ENCODE assay signal across 24 mouse cellular contexts in the genomic region with DNA sequence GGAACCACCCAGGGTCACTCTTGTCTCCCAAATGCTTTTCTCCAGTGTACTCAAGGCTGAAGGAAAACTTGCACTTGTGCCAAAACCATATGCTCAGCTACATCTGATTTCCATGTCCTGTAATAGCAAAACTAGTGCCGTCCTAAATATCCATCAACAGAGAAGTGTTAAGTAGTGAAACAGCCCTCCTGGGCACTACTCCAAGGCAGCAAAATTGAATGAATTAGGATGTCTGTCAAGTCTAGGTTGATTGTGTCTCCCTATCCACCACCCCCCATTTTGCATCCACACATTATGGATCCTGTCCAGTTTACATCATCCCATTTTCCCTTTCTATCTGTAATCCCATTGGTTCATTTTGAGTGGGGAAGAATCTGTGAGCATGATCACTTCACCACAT. TPM values are rescaled to one million over a fixed set of nuclear protein-coding genes. Genes with fewer than 3 reads are reported as not detected.
"Had no signal": no experiment of that assay in that cellular context is flagged by ENCODE, and none has a peak within 500 bp of the region (broad histone marks: within the 10 kb centered on the region; RNA-seq: fewer than 3 reads in every experiment).

No protein-coding gene starts in this region.

- ATAC-seq: liver, embryonic 12.5 days had no signal

- H3K4me1 ChIP-seq: limb, embryonic 13.5 days; liver, embryonic 12.5 days; liver, embryonic 15.5 days; lung, embryonic 15.5 days; midbrain, embryonic 12.5 days; neural tube, embryonic 12.5 days; neural tube, embryonic 15.5 days; stomach, embryonic 15.5 days had no signal

- H3K9me3 ChIP-seq: limb, embryonic 10.5 days; limb, embryonic 13.5 days; liver, embryonic 12.5 days; liver, embryonic 15.5 days; lung, embryonic 15.5 days; neural tube, embryonic 15.5 days; stomach, embryonic 15.5 days had no signal

- H3K9ac ChIP-seq: limb, embryonic 13.5 days; liver, embryonic 12.5 days; liver, embryonic 15.5 days; lung, embryonic 15.5 days; midbrain, embryonic 12.5 days; neural tube, embryonic 12.5 days; neural tube, embryonic 15.5 days; stomach, embryonic 15.5 days had no signal

- H3K36me3 ChIP-seq: limb, embryonic 10.5 days; limb, embryonic 13.5 days; liver, embryonic 12.5 days; liver, embryonic 15.5 days; lung, embryonic 15.5 days; midbrain, embryonic 12.5 days; neural tube, embryonic 12.5 days; neural tube, embryonic 15.5 days; stomach, embryonic 15.5 days had no signal

- H3K4me3 ChIP-seq: layer of hippocampus, adult 2 months; limb, embryonic 10.5 days; limb, embryonic 13.5 days; liver, embryonic 12.5 days; liver, embryonic 15.5 days; lung, embryonic 15.5 days; midbrain, embryonic 12.5 days; neural tube, embryonic 12.5 days; neural tube, embryonic 15.5 days; stomach, embryonic 15.5 days had no signal

- H3K27ac ChIP-seq: kidney, postnatal 0 days; layer of hippocampus, adult 2 months; limb, embryonic 10.5 days; limb, embryonic 13.5 days; liver, embryonic 12.5 days; liver, embryonic 15.5 days; lung, embryonic 15.5 days; midbrain, embryonic 12.5 days; neural tube, embryonic 12.5 days; neural tube, embryonic 15.5 days; stomach, embryonic 15.5 days had no signal

- H3K27me3 ChIP-seq: limb, embryonic 13.5 days; liver, embryonic 12.5 days; liver, embryonic 15.5 days; lung, embryonic 15.5 days; midbrain, embryonic 12.5 days; neural tube, embryonic 12.5 days; neural tube, embryonic 15.5 days; stomach, embryonic 15.5 days had no signal

- DNase-seq: kidney, postnatal 25 days; layer of hippocampus, adult 9-11 months; liver; lung, adult 18-20 months; lung, postnatal 14 days; lung, postnatal 4 days; right cerebral cortex, adult 18-20 months; right cerebral cortex, postnatal 25 days; spleen, adult 18-20 months; thymus, postnatal 25 days had no signal

- H3K4me2 ChIP-seq: limb, embryonic 13.5 days; liver, embryonic 12.5 days; liver, embryonic 15.5 days; lung, embryonic 15.5 days; midbrain, embryonic 12.5 days; neural tube, embryonic 12.5 days; neural tube, embryonic 15.5 days; stomach, embryonic 15.5 days had no signal

RNA-seq across cellular contexts. Expression of a gene that starts 16.2 kb away (rescaled TPM):
- total RNA-seq: megakaryocyte progenitor cell, adult 5-6 weeks; megakaryocyte-erythroid progenitor cell, adult 5-6 weeks had no signal

RNA-seq across cellular contexts. Expression of a gene that starts 17.5 kb away (rescaled TPM):
- total RNA-seq: megakaryocyte progenitor cell, adult 5-6 weeks; megakaryocyte-erythroid progenitor cell, adult 5-6 weeks had no signal
- polyA plus RNA-seq: liver, embryonic 15.5 days; thymus, postnatal 0 days had no signal
